Mouse (Mus musculus) monocyte, adult 2 months (primary cell): ENCODE data around the gene Snta1.
A peak's percentile ranks its signal among the peaks of the same experiment; 100 is the strongest.

Experiments used
- DNase-seq, 2 experiments: peaks; one replicate each; pipeline ENCODE4 v3.0.0; 2022; ENCODE audit warnings: low spot score in 2 of 2, low read depth in 1 of 2

Gene Snta1

DNA sequence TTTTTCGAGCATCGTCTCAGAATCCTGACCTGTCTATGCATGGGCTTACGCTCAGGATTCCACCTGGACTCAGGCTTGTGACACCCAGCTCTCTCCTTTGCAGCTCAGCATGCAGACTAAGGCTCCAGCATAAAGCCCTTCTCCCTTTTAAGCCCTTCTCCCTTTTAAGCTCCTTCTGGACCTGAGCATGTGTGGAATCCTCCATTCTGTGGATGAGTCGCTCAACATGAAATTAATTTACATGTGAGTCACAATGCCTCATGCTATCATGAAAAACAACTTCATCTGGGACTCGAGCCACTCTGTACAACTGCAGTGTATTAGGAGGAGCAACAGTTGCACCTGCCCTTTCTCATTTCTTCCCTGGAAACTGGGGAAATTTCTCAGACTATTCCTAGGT is 14.3 kb upstream of the Snta1 start:
- no peak for DNase-seq

DNA sequence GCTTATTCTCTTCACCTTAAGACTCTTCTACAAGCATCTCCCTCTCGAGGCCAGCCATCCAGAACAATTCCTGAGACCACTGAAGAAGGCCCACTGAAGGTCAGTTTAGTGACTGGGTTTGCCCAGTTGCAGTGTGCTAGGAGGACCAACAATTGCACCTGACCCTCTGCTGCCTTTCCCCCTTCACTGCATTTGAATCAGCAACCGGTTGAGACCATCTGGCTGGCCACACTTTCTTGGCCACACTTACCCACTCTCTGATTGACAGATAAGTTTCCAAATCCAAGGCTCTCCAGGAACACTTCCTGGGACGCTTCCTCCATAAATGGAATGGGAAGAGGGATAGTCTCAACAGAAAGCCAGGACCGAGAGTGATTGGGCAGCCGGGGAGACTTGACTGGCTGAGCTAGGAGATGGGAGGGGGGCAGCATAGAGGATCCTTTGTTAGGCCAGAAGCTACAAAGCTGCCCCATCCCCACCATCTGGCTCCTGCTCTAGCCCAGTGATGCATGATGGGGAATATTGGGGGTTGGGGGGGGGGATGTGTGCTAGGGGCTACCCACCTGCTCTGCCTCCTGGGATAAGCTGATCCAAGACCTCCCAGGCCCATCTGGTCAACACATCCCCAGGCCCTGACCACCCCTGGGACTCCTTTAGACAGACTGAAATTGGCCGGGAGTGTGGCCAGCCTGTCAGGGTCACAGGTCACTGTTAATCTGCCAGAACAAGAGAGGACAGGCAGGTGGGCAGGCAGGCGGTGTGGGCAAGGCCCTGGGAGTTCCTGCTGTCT is 13.2 kb upstream of the Snta1 start:
- DNase-seq: no peak

DNA sequence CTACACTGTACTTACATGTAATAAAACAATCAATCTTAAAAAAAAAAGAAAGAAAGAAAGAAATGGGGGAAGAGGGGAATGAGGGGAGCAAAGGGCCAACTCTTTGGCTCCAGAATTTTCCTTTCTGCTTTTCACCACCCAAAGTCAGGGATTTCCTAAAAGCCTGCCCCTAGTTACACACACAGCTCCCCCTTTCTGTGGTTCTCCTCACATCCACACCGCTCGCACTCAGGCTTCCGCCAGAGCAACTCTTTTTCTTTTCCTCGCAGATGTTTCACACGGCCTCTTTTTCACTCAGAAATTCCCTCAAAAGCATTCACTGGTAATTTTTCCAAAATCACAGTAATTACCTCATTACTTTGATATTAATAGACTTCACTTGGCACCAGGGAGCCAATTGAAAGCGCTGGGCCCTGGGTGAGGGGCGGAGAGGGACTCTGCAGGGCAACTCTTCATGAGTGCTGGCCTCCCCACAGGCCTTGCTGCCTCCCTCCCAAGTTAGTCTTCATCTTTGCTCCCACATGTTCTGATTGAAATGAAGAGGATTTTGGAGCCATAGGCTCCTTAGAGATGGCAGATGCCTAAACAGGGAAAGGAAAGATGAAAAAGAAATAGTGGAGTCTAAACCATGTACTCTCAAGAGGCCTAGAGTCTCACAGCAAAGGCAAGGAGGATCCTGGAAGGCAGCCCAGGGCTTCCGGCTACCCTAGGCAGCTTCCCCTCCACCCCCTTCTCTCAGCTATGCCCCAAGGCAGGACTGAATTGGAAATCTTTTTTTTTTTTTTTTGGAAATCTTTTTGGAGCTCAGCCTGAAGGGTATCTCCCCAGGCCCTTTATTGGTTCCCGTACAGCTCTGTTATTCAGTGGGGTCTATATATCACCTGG is 12.0 kb upstream of the Snta1 start:
- no peak for DNase-seq

DNA sequence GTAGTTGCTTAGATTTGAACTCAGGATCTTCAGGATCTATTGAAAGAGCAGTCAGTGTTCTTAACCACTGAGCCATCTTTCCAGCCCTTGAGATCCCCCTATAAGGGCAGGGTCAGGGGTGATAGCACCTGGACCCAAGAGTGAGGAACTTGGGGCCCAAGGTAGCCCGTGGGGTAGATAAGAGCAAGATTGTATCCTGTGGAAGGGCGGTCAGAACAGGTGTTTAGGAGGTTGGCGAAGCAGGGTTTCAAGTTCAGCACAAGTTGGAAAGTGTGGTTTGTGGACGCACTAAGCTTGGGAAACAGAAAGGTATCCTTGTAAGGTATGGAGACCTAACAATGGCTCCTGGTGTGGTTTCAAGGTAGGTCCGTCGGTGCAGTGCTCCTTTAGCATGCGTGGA is 10.1 kb upstream of the Snta1 start:
- no peak for DNase-seq

DNA sequence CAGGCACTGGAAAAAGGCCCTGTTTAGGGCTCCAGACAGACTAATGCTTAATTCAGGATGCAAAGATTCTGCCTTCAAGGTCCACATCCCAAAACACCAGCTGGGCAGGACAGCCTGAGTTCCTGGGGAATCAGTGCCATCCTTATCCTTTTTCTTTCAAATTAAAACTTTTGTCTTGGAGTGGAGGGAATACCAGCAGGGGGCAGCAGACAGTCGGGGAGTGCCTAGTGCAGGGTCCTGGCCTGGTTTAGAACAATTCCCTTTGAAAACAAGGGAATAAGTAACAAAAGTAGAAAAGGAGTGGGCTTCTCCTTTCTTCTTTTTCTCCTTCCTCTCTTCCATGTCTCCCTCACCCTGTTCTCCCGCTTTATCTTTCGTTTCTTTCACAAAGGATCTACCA is 9.2 kb upstream of the Snta1 start:
- DNase-seq: peak in 1 of 2 experiments; percentile 24

DNA sequence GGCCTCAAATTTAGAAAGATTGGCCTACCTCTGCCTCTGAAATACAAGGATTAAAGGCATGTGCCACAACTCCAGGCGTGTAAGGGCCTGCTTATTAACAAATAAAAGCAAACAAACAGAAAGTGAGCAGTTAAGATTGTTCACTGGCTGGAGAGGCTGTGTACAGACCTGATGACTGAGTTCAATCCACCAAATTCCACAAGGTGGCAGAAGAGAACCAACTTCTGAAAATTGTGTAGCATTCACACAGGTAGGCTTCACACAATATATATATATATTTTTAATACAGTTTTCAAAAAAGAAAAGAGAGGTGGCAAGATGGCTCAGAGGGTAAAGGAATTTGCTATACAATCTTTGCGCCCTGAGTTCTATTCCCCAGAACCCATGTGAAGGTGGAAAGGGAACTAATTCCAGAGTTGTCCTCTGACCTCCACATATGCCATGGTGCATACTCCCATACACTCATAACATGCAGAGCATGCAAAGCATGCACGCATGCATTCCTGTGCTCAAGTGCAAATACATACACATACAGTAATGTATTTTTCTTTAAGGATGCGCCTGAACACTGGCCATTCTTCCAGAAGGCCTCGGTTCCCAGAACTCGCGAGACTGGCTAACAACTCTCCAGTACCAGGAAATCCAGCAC is 4.2 kb upstream of the Snta1 start:
- DNase-seq: no peak

DNA sequence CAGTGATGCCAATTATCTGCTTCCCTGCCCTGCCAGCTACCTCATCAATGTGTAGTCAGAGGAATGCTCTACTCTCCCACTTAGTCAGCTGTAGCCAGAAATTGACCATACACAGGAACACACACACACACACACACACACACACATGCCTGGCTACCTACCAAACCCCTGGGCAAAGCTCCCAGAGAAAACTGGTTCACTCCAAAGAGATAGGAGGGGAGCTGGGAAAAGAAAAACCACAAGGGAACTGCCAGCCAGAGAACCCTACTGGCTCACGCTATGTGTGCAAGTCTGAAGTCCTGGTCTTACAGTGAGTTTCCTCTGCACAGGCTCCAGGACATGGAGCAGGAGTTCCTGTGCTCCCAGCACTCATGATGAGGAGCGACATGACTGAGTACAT is 2.5 kb upstream of the Snta1 start:
- no peak for DNase-seq

DNA sequence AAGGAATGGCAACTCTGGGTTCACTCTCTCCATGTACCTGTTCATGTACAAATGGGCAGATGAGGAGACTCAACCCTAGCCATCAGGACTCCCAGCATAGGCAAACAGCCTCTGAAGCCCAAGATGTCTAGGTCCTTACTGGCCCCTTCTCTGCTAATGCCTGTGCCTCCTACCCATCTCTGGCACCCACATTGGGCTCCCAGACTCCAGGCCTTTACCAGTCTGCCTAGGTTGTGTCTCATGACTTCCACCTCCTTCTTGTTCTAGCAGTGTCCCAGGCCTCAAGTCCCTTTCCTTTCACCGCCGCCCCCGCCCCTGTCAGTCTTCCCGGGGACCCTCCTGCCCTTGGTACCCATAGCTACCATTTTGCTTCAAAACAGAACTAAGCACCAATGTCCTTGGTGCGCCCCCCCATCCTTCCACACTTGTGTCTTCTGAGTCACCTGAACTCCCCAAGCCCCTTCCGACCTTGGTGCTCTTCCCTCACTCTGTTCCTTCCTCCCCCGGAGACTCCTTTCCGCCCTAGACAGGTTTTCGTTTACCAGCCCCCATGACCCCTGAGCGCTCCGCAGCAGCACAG is 746 bp downstream of the Snta1 start:
- no peak for DNase-seq

DNA sequence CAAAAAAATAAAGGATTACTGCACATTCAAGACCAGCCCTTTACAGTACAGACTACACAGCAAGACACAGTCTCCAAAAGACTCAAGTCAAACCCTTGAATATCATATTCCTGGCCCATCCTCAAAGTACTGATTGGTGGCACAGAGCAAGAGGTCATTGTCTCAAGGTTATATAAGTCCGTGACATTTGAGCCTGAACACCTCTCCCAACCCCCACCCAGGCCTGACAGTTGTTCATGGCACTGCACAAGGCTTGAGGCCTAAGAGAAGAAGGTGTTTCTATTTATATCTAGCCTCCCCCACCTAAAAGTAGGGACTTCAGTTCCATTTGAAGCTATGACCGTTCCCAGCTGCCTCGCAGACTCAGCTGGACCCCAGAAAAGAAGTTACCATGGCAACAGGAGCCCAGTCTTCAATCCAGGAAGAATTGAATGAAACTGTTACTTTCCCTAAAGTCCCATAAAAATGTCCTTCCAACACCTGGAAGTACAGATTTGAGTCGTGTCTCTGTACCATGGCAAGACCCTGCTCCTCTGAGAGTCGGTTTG is 2.4 kb downstream of the Snta1 start:
- no peak for DNase-seq

DNA sequence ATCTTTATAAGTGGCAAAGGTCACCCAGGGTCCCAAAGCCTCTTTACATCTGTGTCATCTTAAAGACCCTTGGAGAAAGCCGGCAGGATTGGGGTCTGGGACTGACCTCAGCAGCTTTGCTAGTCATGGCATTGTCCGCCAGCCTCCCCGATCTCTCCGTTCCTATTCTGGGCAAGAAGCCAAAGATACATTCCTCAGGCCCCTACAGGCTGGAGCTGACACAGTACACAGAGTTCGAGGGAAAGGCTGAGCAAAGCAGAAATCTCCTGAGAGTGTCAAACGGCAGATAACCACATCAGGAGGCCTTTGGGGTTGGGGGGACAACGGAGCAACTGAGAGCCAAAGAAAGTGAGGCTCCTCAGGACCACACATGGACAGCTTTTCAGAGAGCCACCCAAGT is 5.1 kb downstream of the Snta1 start:
- no peak for DNase-seq

DNA sequence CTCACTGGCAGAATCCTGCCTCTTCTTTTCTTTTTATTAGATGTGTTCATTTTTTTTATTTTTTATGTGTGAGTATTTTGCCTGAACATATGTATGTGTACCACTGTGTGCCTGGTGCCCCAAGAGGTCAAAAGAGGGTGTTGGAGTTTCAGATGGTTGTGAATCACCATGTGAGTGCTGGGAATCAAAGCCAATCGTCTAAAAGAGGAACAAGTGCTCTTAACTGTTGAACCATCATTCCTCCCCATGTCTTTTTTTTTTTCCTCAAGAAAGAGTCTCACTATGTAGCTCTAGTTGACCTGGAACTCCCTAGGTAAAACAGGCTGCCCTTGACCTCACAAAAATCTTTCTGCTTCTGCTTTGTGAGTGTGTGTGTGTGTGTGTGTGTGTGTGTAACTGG is 5.9 kb downstream of the Snta1 start:
- DNase-seq: no peak

DNA sequence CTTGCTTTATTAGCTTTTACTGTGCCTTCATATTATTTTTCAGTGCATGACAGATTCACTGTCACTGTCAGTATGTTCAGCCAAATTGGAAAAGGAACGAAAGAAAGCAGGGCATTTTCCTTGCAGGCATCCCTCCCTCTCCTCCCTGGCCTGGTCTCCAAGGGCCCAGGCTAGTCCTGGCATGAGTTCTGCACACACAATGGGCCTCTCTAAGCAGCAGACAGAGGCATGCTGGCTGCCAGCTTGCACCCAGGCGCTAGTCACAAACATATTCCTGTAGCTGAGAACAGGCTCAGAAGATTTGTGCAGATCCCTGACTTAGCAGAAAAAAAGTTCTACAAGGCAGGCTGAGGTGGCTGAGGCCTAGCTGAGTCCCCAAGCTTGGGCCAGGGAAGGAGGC is 8.6 kb downstream of the Snta1 start:
- no peak for DNase-seq

DNA sequence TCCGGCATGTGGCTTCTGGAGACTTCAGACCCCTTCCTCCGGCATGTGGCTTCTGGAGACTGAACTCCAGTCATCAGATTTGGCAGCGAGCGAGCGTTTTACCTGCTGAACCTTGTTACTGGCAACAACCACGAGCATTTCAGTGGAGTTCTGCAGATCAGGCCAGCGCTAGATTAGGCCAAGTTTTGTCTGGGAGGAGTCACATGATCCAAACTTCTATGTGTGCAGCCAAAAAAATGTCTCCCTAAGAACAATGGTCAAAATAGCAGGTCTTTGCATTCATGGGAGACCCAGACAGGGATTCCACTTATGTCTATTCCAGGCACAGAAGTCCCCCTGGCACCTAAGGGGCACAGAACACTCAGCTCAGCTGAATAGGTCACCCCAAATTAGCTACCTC is 9.6 kb downstream of the Snta1 start:
- DNase-seq: no peak

DNA sequence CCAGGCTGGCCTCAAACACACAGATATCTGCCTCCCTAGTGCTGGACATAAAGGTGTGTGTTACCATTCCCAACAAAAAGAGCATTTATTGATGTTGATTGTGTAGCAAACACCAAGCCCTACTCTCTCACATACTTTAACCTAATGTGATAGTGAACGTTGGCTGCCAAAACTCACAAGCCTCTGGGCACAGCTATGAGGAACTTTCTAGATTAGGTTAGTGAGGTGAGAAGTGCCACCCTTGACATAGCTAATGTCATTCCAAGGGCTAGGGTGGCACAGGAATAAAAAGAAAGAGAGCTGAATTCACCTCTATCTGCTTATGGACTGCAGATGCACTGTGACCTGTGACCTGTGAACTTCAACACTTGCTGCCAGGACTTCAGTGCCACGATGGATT is 11.4 kb downstream of the Snta1 start:
- no peak for DNase-seq

DNA sequence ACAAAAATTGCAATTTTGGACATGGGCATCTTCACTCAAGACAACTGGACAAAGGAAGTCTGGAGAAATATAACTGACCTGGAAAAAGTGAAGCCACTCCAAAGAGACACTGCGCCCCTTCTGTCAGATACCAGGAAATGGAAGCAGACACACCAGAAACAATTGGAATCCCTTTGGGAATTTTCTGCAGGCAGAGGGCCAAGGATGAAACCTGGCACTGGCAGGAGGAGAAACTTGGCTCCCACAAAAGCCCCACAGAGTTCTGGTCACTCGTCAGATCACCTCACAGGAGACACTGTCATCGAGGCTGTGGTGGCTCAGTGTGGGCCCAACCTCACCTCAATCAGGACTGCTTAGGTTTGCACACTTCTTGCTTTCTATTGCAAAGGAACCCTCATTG is 13.3 kb downstream of the Snta1 start:
- DNase-seq: no peak

DNA sequence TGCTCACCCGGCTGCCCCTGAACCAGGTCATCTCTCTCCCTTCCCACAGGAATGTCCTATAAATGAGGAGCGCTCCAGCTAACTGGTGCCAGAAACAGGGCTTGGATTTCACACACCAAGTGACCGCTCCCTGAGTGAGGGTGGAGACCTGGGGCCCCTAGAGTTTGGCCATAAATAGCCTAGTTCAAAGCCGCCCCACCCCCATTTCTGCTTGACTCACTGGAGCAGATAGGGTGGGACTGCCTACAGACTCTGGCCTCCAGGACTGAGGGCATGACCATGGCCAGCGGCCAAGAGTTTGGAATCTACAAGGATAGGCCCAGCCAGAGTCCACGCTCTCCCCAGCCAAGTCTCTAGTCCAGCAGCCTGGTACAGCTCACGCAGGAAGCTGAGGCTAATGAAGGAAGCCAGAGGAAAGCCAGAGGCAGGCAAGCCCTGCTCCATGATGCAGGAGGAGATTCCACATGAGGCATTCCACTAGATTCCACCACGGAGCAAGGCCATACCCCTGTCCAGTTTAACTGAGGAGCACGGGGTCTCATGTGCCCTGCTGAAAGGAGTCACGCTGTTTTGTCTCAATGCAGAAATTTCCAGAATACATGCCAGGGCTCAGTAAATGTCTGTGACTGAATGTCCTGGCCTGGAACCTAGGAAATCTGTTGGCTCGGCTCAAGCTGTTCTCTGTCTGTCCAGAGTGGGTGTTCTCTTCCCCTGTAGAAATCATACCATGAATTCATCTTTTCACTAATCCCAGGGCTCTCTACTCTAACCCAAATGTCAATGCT is 17.5 kb downstream of the Snta1 start:
- DNase-seq: no peak

DNA sequence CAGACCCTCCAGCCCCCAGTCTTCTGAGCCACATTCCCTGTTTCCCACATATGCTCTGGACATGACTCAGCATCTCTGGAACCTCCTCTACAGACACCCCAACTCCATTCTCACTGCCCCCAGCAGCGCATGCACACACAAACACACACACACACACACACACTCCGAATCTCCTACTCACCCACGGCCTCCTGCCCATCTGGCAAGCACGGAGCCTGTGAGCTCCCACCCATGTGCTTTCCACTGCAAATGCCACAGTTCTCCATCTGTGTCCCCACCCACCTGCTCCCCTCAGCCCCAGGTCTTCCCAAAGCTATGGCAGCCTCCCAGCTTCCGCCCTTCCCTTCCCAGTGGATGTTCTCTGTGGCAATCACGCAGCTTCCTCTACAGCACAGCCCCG is 28.8 kb downstream of the Snta1 start:
- no peak for DNase-seq

DNA sequence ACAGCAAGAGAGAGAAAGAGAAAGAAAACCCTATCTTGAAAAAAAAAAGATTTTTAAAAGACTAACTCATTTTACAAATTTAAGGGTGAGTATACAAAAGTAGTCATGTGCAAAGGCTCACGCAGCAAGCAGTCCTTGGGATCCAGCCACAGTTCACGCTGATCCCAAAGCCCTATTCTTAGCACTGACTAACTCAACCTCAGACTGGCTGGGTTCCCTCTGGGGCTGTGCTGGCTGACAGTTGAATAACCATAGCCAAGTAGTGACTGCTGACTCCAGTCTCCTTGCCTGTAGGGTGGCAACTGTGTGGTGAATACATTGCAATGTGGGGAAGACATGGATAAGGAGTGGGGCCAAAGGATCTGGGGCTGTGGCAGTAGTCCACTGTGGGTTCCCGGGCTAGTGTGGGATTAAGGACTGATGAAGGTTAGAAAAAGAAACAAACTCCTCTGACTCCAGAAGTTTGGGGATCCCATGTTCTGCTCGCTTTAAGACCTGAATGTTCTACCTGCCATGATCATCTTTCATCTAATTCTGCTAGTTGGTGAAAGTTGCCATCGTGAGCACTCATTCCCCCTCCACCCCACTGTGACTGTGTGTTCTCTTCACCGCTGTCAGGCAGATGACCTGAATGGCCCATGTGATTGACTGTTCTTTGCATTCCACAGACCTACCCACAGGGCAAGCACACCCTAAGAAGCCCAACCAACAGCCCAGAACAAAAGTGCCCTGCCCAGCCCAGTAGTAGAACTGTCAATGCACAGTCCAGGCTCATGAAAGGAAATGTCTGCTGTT is 32.9 kb downstream of the Snta1 start:
- no peak for DNase-seq

DNA sequence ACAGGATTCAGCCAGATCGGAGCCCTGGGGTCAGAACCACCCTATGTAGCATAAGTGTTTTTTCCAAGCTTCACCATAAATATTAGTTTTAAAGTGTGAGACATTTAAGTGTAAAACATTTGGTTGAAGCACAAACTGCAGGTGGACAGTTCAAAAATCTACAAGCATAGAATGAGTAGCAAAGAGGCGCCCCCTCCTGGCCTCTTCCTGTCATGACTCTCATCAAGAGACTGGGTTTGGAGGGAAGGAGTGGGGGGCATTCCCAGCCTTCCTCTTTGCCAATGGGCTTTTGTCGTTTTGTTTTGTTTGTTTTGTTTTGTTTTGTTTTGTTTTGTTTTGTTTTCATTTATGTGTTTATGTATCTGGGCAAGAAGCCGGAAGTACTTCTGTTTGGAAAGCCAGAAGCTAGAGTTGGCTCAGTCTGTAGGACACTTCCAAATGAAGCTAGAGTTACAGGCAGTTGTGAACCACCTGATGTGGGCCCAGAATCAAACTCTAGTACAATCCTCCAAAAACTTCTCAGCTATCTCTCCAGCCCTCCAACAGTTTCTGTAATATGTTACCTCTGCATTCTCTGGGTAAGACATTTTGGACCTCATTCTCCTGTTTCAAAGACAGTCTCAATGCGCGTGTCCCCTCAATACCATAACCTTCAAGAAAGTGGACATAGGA is 33.8 kb downstream of the Snta1 start:
- peak in 1 of 2 experiments; percentile 41 for DNase-seq
